Mouse (Mus musculus): Measurements from ENCODE around the gene Drd1.

DNA sequence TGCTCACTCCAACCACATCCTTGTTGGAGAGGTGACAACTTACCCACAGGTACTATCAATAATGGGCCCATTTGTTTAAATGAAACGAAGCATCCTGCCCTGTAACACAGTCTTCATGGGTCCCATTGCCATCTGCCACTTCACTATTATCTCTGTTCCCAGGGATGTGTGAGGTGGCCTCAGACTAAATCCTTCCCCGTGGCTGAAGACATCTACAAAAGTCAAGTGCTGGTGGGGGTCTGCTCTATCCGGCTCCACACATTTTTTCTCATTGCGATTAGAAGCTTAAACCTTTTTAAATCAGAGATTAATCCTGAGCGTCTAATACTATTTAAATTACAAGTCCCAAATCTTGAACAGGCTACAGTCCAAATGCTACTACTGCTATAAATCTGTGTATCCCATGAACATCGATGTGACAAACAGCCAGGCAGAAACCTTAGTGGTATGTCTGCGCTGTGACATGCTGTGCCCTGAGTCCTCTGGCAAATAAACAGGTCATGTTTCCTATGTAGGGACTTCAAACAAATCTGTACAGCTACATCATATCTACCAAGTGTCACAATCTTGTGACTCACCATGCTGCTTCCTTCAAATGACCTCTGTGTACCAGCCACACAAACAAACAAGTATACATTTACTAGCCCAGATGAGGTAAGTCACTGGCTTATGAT lies 6.7 kb downstream of the Drd1 start:
- TF ChIP-seq CTCF (IDR thresholded peaks at IDR 0.05; ENCODE audit: low read depth) = no peak
- TF ChIP-seq EP300 (IDR thresholded peaks at IDR 0.05; ENCODE audit: low read depth) = no peak
